Mouse (Mus musculus): ENCODE measurements around the gene Abracl. TPM values are rescaled to one million over a fixed set of nuclear protein-coding genes. Genes with fewer than 3 reads are reported as not detected.

Abracl gene
- total RNA-seq (2023; ENCODE audit: inconsistent age) = 72.0 to 86.0 TPM (median 76.0 TPM) in 4 replicates

GRCm38 (mm10) chr10:18022741-18023347 is at the start of gene Abracl:
TSS of gene Abracl (minus strand) at chr10:18023288.

GRCm38 (mm10) chr10:18055696-18056390 is 32.8 kb upstream of the Abracl start, which contains the start of gene Reps1:
TSS of gene Reps1 (plus strand) at chr10:18055861.

Other genes starting within 250 kb of the Abracl start
- 0.16 to 0.29 TPM (median 0.20 TPM) in 4 replicates for gene Txlnb, start 227.1 kb downstream of the Abracl start, total RNA-seq (2023; ENCODE audit: inconsistent age)
- gene Heca, start 75.2 kb downstream of the Abracl start, total RNA-seq (2023; ENCODE audit: inconsistent age) = 54.2 to 72.5 TPM (median 65.7 TPM) in 4 replicates
- 53.5 to 59.8 TPM (median 56.0 TPM) in 4 replicates for gene Reps1, start 32.6 kb upstream of the Abracl start, total RNA-seq (2023; ENCODE audit: inconsistent age)
- gene Ect2l, start 187.6 kb upstream of the Abracl start, total RNA-seq (2023; ENCODE audit: inconsistent age) = not detected in 4 replicates
- gene Ccdc28a, start 211.7 kb upstream of the Abracl start, total RNA-seq (2023; ENCODE audit: inconsistent age) = 17.9 to 18.6 TPM (median 18.2 TPM) in 4 replicates

All from B cell, adult (primary cell).